Mouse (Mus musculus): ENCODE data around the gene Mip. TPM values are rescaled to one million over a fixed set of nuclear protein-coding genes. Genes with fewer than 3 reads are reported as not detected.
"Not testable (repeated sequence)": the region's sequence is repeated elsewhere in the genome, so short reads cannot be mapped to it uniquely, and the experiment has no call there.

Gene Mip
- total RNA-seq, 1 experiment from 2014 or later = 0.69 TPM

GRCm38 (mm10) chr10:128268371-128268770 is 42.7 kb downstream of the Mip start, which contains the start of gene Apof:
TSS of gene Apof (plus strand) at chr10:128268671.
- ATAC-seq (replicated peaks in 1 of 2; ENCODE audit: insufficient read depth in 1 of 2, low FRiP score in 2 of 2, low TSS enrichment in 1 of 2, low read depth in 1 of 2, poor library complexity in 2 of 2, severe bottlenecking in 2 of 2) = no peak

GRCm38 (mm10) chr10:128269206-128269910 is 43.7 kb downstream of the Mip start:
- ATAC-seq (replicated peaks in 1 of 2; ENCODE audit: insufficient read depth in 1 of 2, low FRiP score in 2 of 2, low TSS enrichment in 1 of 2, low read depth in 1 of 2, poor library complexity in 2 of 2, severe bottlenecking in 2 of 2) = no peak

DNA sequence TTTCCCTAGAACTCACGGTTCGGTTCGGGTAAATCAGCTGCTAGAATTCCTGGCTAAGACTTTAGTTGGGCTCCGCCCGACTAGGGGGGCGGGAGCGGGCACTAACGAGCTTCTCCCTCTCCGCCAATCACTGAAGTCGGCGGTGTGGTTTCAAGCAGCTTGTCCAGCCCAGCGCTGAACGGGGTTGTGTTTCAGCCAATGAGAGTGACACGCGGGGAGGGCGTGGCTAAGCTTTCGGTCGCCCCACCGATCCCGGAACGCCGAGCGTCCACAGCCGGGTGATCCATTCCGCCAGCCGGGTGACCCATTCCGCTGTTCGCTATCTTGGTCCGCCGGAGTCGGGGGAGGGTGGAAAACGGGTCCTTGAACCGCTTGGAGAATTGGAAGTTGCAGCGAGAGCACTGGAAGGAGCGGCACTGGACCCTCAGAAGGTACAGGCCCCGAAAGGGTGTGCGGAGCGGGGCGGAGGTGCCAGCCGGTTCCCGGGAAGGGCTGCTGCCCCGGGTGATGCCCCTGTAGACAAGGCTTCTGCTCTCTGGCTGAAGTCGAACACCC is 44.7 kb downstream of the Mip start, which contains the start of gene Stat2:
Gene Stat2, plus strand, starts transcription at position 273 of the 555 bp plus-strand sequence.
- peak; percentile 100 for ATAC-seq (replicated peaks in 1 of 2; ENCODE audit: insufficient read depth in 1 of 2, low FRiP score in 2 of 2, low TSS enrichment in 1 of 2, low read depth in 1 of 2, poor library complexity in 2 of 2, severe bottlenecking in 2 of 2)

- no peak for ATAC-seq (replicated peaks in 1 of 2; ENCODE audit: insufficient read depth in 1 of 2, low FRiP score in 2 of 2, low TSS enrichment in 1 of 2, low read depth in 1 of 2, poor library complexity in 2 of 2, severe bottlenecking in 2 of 2)
These were observed 45.2 kb downstream of the Mip start for GRCm38 (mm10) chr10:128270866-128271265.

DNA sequence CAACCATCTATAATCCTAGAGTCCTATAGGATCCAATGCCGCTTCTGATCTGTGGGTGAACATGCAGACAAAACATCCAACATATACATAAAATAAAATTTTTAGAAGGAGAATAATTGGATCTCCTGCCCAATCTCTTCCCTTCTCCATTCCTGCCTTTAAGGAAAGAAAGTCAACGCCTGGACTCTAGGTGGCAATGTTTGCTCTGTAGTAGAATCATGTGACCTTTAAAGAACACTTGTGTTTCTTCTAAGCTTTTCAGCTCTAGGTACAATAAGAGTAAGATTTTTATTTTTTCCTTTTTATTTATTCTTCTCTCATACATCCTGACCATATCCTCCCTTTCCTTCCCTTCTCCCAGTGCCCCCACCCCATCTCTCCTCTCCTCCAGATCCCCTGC is 46.2 kb downstream of the Mip start:
- no peak for ATAC-seq (replicated peaks in 1 of 2; ENCODE audit: insufficient read depth in 1 of 2, low FRiP score in 2 of 2, low TSS enrichment in 1 of 2, low read depth in 1 of 2, poor library complexity in 2 of 2, severe bottlenecking in 2 of 2)

GRCm38 (mm10) chr10:128272819-128273439 is 47.3 kb downstream of the Mip start:
- ATAC-seq (replicated peaks in 1 of 2; ENCODE audit: insufficient read depth in 1 of 2, low FRiP score in 2 of 2, low TSS enrichment in 1 of 2, low read depth in 1 of 2, poor library complexity in 2 of 2, severe bottlenecking in 2 of 2) = not testable (repeated sequence)

GRCm38 (mm10) chr10:128275374-128275773 is 49.7 kb downstream of the Mip start:
- ATAC-seq (replicated peaks in 1 of 2; ENCODE audit: insufficient read depth in 1 of 2, low FRiP score in 2 of 2, low TSS enrichment in 1 of 2, low read depth in 1 of 2, poor library complexity in 2 of 2, severe bottlenecking in 2 of 2) = not testable (repeated sequence)

DNA sequence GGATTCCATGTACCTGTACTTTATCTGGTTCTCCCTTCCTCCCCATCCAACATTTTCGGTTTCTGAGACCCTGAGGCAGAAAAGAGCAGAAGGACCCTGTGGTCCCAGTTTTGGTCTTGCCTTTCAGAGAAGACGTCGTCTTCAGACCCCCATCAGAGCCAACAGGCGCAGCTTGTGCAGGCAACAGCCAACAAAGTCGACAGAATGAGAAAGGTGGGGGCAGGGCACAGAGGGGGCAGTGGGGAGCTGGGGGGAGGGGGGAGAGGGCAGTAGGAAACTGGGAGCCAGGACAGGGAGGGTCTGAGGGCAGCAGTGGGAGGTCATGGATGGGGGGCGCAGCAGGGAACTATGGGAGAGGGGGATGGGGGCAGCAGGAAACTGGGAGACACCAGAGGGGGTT is 52.5 kb downstream of the Mip start:
- ATAC-seq (replicated peaks in 1 of 2; ENCODE audit: insufficient read depth in 1 of 2, low FRiP score in 2 of 2, low TSS enrichment in 1 of 2, low read depth in 1 of 2, poor library complexity in 2 of 2, severe bottlenecking in 2 of 2) = no peak

- ATAC-seq (replicated peaks in 1 of 2; ENCODE audit: insufficient read depth in 1 of 2, low FRiP score in 2 of 2, low TSS enrichment in 1 of 2, low read depth in 1 of 2, poor library complexity in 2 of 2, severe bottlenecking in 2 of 2) = no peak
These were observed 55.3 kb downstream of the Mip start for GRCm38 (mm10) chr10:128280943-128281342.

Other genes with a start within 250 kb of the Mip start
- gene Hsd17b6, start 218.2 kb upstream of the Mip start, total RNA-seq (2017) = not detected in 2 replicates
- 108 and 113 TPM in 2 replicates for gene Prim1, start 210.7 kb upstream of the Mip start, total RNA-seq (2017)
- gene Naca, start 190.3 kb upstream of the Mip start, total RNA-seq (2017) = 2,160 and 2,701 TPM in 2 replicates
- gene Ptges3, start 166.9 kb upstream of the Mip start, total RNA-seq (2017) = 249 and 336 TPM in 2 replicates
- 1,271 and 2,840 TPM in 2 replicates for gene Atp5b, start 142.6 kb upstream of the Mip start, total RNA-seq (2017)
- gene Baz2a, start 134.3 kb upstream of the Mip start, total RNA-seq (2017) = 17.8 and 23.1 TPM in 2 replicates
- gene Rbms2, start 45.5 kb upstream of the Mip start, total RNA-seq (2017) = 6.9 and 9.3 TPM in 2 replicates
- 0.38 and 0.79 TPM in 2 replicates for gene Gls2, start 31.4 kb upstream of the Mip start, total RNA-seq (2017)
- gene Spryd4, start 14.0 kb upstream of the Mip start, total RNA-seq (2017) = 10.3 and 11.9 TPM in 2 replicates
- 52.8 and 60.3 TPM in 2 replicates for gene Timeless, start 6.2 kb downstream of the Mip start, total RNA-seq (2017)
- gene Apon, start 28.3 kb downstream of the Mip start, total RNA-seq (2017) = 0.19 TPM in 1 of 2 replicates, not detected in the other
- gene Apof, start 42.8 kb downstream of the Mip start, total RNA-seq (2017) = not detected in 2 replicates
- gene Stat2, start 44.7 kb downstream of the Mip start, total RNA-seq (2017) = 12.3 and 18.1 TPM in 2 replicates
- 1.1 TPM in 1 of 2 replicates, not detected in the other for gene Il23a, start 72.9 kb downstream of the Mip start, total RNA-seq (2017)
- 12.7 and 16.9 TPM in 2 replicates for gene Pan2, start 77.5 kb downstream of the Mip start, total RNA-seq (2017)
- 106 and 135 TPM in 2 replicates for gene Cnpy2, start 96.6 kb downstream of the Mip start, total RNA-seq (2017)
- gene Cs, start 111.9 kb downstream of the Mip start, total RNA-seq (2017) = 69.8 and 79.5 TPM in 2 replicates
- gene Coq10a, start 143.2 kb downstream of the Mip start, total RNA-seq (2017) = 8.1 and 8.7 TPM in 2 replicates
- 8.9 and 12.1 TPM in 2 replicates for gene Ankrd52, start 151.3 kb downstream of the Mip start, total RNA-seq (2017)
- gene Slc39a5, start 175.4 kb downstream of the Mip start, total RNA-seq (2017) = not detected in 2 replicates
- 57.0 and 106 TPM in 2 replicates for gene Nabp2, start 185.7 kb downstream of the Mip start, total RNA-seq (2017)
- 18.4 and 20.7 TPM in 2 replicates for gene Rnf41, start 185.8 kb downstream of the Mip start, total RNA-seq (2017)
- gene Smarcc2, start 233.4 kb downstream of the Mip start, total RNA-seq (2017) = 83.2 and 92.7 TPM in 2 replicates

Measured in hematopoietic stem cell, adult 5-6 weeks (primary cell).